In genomic region chr4:57913021-57913420, GRCm38 (mm10) we compare ENCODE assay signal across 22 mouse cellular contexts. TPM values are rescaled to one million over a fixed set of nuclear protein-coding genes. Genes with fewer than 3 reads are reported as not detected.
"Had no signal": no experiment of that assay in that cellular context is flagged by ENCODE, and none has a peak within 500 bp of the region (broad histone marks: within the 10 kb centered on the region; RNA-seq: fewer than 3 reads in every experiment).

No protein-coding gene starts in this region.

- DNase-seq: liver; liver, postnatal 0 days; lung, embryonic 14.5 days; right cerebral cortex, adult 18-20 months; right cerebral cortex, postnatal 14 days; spleen, adult 18-20 months; thymus, adult 2 months; thymus, postnatal 14 days; thymus, postnatal 4 days had no signal

- H3K4me1 ChIP-seq: midbrain, embryonic 12.5 days; midbrain, embryonic 15.5 days; neural tube, embryonic 12.5 days had no signal

- H3K9me3 ChIP-seq: limb, embryonic 10.5 days; midbrain, embryonic 12.5 days; midbrain, embryonic 15.5 days; neural tube, embryonic 12.5 days; neural tube, embryonic 15.5 days had no signal

- H3K27ac ChIP-seq: hindbrain, embryonic 14.5 days; hindbrain, postnatal 0 days; kidney, postnatal 0 days; limb, embryonic 10.5 days; limb, embryonic 13.5 days; liver, embryonic 14.5 days; macrophage; midbrain, embryonic 12.5 days; midbrain, embryonic 15.5 days; neural tube, embryonic 12.5 days; neural tube, embryonic 15.5 days had no signal

- H3K27me3 ChIP-seq: midbrain, embryonic 15.5 days; neural tube, embryonic 15.5 days had no signal

- H3K4me3 ChIP-seq: limb, embryonic 10.5 days; limb, embryonic 13.5 days; midbrain, embryonic 12.5 days; midbrain, embryonic 15.5 days; neural tube, embryonic 12.5 days; neural tube, embryonic 15.5 days had no signal

- H3K36me3 ChIP-seq: limb, embryonic 10.5 days; limb, embryonic 13.5 days; midbrain, embryonic 12.5 days; midbrain, embryonic 15.5 days; neural tube, embryonic 12.5 days; neural tube, embryonic 15.5 days had no signal

- ATAC-seq: hindbrain, postnatal 0 days; inflammation-experienced regulatory T-cells, adult 6 months; liver, postnatal 0 days; lung, postnatal 0 days; midbrain, embryonic 15.5 days had no signal

- H3K9ac ChIP-seq: hindbrain, embryonic 14.5 days; limb, embryonic 13.5 days; liver, embryonic 14.5 days; liver, postnatal 0 days; lung, embryonic 14.5 days; midbrain, embryonic 12.5 days; midbrain, embryonic 15.5 days; neural tube, embryonic 12.5 days; neural tube, embryonic 15.5 days had no signal

- H3K4me2 ChIP-seq: hindbrain, embryonic 14.5 days; limb, embryonic 13.5 days; lung, embryonic 14.5 days; midbrain, embryonic 12.5 days; midbrain, embryonic 15.5 days; neural tube, embryonic 12.5 days; neural tube, embryonic 15.5 days had no signal

RNA-seq across cellular contexts. Expression of gene D630039A03Rik, which starts 3.1 kb away (rescaled TPM):
- polyA plus RNA-seq: macrophage had no signal
